Mouse (Mus musculus): Measurements from ENCODE around the gene Rec8.

The Rec8 gene

DNA sequence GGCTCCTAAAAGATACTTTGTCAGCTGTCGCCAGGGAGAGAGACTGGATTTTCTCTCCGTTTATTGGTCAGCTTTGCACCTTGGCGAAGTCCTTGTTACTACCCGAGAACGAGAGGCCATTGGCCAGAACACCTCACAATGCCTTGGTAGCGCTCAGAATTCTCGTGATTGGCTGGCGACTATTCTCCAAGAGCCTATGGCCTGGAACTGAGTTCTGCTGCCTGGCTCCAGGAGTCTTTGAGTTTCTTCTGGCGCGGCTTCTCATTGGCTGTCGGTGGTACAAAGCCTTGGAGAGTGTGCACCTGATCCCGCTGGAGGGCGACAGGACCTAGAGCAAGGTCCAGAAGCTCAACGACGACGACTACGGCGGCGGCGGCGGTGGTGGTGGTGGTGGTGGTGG lies at the start of gene Rec8:
TSS of gene Rec8 (plus strand) at position 216 of the 400 bp plus-strand sequence.
- DNase-seq (ENCODE audit: low spot score): no peak

DNA sequence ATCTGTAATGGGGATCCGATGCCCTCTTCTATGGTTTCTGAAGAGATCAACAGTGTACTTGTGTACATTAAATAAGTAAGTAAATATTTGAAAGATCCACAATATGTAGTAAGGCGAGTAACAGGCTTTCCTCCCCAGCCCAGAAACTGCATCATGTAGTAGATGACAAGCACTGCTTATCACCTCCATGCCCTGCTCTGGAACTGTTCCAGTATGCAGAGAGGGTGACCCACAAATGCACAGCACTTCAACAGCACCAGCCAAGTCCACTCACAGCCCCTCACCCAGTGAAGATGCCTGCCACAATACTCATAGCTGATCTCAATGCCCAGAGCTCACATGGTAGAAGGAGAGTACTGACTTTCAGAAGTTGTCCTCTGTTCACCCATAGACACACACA lies 47.2 kb upstream of the Rec8 start:
- no peak for DNase-seq (ENCODE audit: low spot score)

DNA sequence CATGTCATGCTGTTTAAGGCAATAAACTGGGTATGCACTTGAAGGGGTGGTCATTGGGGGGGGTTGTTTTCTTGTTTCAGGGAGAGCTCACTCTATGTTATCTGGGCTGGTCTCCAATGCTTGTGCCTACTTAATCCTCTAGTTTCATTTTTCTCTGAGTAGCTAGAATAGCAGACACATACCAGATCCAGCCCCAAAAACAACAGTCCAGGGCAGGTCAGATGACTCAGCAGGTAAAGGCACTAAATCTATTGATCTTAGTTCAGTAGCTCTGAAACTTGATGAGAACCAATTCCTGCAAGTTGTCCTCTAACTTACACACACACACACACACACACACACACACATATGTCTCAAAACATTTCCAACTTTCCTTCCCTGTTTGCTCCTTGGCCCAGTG lies 46.1 kb upstream of the Rec8 start:
- no peak for DNase-seq (ENCODE audit: low spot score)

DNA sequence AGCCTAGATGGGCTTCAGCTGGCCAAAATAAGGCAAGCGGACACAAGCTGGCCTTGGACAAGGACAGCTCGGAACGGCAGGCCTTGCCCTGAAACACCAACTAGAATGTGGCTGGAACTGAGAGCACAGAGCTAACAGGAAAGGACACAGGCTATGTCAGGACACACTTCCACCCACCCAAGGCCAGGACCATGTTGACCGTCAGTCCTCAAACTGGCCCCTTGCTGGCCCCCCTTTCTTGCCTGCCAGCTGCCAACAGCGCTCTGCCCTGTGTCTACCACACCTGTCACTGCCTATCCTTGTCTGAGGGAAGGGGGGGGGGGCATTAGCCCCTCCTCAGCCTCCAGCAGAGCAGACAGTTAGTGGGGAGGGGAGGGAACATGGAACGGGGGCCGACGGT lies 42.5 kb upstream of the Rec8 start, which contains the start of gene Fitm1:
TSS of gene Fitm1 (plus strand) at position 316 of the 400 bp plus-strand sequence.
- DNase-seq (ENCODE audit: low spot score): no peak

DNA sequence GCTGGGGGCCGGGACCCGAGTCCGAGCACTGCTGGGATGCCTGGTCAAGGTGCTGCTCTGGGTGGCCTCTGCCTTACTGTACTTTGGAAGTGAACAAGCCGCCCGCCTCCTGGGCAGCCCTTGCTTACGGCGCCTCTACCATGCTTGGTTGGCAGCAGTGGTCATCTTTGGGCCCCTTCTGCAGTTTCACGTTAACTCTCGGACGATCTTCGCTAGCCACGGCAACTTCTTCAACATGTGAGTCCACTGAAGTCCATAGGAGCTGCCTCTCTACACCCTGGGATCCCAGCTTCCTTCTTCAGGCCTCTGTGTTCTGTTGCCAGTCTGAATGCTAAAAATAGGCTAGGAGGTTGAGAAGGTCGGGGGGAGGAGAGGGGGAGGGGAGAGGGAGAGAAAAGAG lies 42.1 kb upstream of the Rec8 start:
- DNase-seq (ENCODE audit: low spot score): no peak

DNA sequence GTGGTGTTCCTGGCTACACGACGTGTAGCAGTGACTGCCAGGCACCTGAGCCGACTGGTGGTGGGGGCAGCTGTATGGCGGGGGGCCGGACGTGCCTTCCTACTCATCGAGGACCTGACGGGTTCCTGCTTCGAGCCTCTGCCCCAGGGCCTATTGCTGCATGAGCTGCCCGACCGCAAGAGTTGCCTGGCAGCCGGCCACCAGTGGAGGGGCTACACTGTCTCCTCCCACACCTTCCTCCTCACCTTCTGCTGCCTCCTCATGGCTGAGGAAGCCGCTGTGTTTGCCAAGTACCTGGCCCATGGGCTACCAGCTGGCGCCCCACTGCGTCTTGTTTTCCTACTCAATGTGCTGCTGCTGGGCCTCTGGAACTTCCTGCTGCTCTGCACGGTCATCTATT lies 41.5 kb upstream of the Rec8 start:
- DNase-seq (ENCODE audit: low spot score): no peak

DNA sequence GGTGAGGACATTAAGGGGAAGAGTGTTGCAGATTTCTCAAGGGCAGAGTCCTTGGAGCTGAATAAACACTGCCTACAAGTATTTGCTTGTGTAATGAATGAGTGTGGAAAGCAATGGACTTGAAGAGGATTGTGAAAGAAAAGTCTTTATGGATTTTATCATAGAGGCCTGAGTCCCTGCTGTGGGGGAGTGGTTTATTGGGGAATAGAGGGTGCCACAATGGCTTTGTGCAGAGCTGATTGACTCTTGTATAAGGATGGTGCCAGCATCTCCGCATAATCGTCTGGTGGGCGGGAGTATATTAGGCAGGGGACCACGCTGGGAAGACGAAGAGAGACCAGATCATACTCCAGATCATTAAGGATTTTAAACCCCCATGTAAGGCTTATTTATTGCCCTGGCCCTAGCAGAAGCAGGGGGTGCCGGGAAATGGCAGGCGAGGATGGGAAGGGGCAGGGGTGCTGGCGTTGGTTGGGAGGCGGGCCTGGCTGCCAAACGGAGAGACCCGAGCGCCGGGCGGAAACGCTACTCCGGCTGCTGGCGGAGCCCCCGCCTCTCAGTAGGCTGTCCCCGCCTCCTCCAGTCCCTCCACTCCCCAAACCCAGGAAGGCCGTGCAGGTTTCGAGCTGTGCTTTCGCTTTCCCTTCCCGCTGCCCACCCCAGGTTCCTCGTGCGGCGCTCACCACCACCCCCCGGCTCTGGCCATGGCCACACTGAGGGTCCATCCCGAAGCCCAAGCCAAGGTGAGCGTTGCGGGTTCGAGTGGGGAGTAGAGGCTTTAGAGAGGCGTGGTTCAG lies 39.8 kb upstream of the Rec8 start, which contains the start of gene Psme1:
TSS of gene Psme1 (plus strand) at position 253 of the 797 bp plus-strand sequence.
- peak; percentile 51 for DNase-seq (ENCODE audit: low spot score)

DNA sequence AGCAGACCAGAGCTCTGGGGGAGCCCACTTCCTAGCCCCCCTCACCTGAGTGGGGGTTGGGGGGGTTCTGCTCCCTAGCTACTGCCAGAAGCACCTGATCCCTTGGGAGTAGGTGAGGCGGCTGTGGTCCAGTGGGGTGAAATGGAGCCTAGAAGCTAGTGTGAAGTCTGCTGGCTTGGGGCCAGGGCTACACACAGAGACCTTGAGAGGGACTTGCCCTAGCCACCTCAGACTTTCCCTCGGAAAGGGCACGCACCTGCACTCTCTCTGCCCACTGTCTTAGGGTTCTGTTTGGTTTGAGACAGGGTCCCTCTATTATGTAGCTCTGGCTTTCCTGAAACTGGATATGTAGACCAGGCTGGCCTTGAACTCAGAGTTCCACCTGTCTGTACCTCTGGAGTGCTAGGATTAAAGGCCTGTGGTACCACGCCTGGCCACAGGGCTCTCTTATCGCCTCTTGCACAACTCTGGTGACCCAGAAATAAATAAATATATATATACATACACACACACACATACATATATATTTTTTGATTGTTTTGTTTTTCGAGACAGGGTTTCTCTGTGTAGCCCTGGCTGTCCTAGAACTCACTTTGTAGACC lies 39.1 kb upstream of the Rec8 start:
- DNase-seq (ENCODE audit: low spot score): no peak

DNA sequence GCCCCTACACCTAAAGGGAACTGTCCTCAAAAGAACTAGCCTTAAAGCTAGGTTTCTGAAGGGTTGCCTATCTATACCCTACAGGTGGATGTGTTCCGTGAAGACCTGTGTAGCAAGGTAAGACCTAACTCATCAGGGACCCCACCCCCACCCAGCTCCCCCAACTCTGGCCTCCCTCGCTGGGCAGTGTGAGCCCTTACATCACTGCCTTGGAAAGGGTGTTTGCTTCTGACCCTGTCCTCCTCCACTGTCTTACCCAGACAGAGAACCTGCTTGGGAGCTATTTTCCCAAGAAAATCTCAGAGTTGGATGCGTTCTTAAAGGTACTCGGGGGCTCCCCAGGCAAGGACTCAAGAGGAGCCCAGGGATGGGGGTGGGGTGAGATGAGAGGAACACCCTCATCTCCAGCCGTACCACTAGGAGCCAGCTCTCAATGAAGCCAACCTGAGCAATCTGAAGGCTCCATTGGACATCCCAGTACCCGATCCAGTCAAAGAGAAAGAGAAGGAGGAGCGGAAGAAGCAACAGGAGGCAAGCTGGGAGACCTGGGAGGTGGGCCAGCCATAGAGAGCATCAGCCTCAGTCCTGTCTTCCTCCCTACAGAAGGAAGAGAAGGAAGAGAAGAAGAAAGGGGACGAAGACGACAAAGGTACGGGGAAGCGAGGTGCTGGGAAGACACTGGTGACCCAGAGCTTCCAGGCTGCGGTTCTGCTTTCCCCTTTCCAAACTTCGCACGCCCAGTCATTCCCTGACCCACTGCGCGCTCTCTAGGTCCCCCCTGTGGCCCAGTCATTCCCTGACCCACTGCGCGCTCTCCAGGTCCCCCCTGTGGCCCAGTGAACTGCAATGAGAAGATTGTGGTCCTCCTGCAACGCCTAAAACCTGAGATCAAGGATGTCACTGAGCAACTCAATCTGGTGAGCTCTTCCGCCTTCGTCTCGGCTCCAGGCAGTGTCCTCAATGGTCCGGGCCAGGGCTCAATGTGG lies 38.0 kb upstream of the Rec8 start:
- DNase-seq (ENCODE audit: low spot score): no peak

DNA sequence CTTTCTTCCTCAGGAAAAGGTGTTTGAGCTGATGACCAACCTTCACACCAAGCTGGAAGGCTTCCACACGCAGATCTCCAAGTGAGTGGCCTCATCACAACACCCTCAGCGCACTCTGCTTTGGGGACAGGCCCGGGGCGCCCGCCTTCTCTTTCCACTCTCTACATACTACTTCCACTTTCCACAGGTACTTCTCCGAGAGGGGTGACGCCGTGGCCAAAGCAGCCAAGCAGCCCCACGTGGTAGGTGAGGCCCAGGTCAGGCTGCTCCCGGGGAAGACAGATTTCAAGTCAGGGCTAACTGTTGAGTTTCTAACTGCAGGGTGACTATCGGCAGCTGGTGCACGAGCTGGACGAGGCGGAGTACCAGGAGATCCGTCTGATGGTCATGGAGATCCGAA lies 37.1 kb upstream of the Rec8 start:
- no peak for DNase-seq (ENCODE audit: low spot score)

DNA sequence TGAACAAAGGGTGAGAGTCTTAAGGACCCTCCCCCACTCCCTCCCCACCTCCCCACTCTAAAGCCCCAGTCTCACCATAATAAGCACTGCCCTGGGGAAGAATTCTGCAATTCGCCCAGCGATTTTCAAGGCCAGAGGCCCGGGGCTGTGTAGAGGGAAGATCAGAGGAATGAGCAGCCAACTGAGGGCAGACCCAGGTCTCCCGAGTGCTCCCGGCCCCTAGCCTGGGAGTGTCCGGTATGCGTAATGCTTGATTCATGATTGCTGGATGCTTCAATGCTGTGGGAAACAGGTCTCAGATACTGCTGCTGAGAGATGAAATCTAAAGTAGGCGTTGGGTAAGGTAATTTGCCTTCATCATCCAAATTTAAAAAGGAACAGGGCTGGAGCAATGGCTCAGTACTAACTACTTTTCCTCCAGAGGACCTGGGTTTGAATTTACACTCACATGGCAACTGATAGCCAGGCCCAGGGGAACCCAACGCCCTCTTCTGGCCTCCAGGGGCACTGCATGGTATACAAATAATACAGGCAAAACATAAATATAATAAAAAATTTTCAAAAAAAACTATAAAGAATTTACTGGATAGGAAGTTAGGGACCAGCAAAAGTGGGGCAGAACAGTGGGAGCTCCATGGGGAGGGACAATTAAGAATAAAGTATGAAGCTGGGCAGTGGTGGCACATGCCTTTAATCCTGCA lies 35.7 kb upstream of the Rec8 start:
- no peak for DNase-seq (ENCODE audit: low spot score)

DNA sequence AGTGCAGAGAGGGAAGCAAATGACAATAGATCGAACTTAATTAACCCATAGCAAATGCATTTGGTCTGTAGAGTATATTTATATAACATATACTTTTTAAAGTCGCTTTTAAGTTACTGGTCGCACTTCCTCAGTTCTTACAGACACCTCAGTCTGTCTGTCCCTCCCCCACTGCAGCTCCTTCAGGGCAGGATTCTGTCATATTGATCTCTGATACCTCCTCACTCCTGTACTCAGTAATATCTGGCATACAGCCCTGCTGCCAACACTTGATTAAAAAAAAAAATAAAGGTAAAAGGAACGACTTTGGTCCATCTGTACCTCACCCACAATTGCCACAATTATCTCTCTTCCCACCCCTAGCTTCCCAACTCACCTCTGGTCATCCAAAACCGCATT lies 33.5 kb upstream of the Rec8 start:
- no peak for DNase-seq (ENCODE audit: low spot score)

DNA sequence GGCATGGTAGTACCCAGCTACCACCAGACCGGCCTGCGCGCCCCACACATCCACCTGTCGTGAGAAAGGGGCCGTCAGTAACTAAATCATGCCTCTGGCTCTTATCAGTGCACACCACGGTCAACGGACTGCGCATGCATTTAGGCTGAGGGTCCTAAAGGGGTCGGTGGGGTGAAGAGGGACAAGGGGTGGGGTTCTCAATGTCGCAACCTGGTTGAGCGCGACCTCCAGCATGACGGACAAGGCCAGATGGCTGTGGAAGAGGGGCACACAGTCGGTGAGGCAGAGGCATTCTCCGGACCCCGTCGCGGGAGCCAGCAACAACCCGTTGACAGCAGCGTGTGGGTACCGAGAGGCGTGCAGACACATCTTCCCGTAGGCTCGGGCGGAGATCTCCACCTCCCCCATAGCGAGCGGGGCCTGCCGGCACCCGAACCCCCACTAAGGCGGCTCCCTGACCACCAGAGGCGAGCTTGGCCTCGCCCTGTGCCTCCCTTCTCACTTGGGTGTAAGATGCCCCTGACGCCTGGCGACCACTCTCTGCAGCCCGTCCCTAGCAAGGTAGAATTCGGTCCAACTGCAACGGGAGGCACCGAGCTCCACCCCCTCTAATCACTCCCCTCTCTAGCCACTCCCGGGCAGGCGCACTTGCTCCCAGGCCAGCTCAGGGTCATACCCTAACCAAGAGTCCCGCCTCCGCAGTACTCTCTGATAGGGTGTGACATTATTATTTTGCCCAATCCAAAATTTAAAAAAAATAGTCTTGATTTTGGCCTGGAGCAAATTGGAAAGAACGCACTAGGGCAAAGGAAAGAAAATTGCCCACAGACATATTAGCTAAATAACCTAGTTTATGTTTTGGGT lies 32.9 kb upstream of the Rec8 start, which contains the start of gene Emc9:
TSS of gene Emc9 (minus strand) at position 601 of the 864 bp plus-strand sequence.
- peak; percentile 48 for DNase-seq (ENCODE audit: low spot score)

DNA sequence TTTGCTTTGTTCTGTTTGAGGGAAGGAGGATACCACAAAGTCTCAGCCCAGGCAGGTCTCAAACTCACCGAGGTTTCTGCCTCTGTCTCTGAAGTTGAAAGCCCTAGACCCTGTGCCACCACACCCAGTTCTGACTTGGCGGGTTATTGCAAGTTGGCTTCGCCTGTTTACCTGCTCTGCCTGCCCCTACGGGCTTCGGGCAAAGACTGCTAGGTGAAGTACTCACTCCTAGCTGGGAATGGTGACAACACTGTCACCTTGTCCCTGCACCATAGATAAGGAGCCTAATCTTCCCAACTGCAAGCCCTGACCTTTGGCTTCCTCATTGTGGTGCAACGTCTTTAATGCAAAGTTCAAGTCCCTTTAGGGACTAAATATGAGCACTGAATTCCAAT lies 32.3 kb upstream of the Rec8 start:
- no peak for DNase-seq (ENCODE audit: low spot score)

DNA sequence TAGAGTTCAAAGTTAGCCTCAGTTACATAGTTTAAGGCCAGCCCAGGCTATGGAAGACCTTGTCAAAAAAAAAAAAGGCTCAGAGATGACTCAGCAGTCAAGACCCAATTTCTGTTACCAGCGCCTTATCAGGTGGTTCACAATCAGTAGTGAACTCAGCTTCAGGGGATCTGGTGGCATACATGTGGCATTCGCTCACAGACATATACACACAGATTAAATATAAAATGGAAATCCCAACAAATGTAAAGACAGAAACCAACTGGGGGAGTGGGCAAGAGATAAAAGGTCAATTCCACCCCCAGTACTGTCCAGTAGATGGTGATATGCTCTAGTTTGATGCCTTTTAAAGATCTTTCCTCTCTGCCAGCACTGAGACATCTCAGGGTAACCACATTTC lies 31.7 kb upstream of the Rec8 start:
- DNase-seq (ENCODE audit: low spot score): no peak

DNA sequence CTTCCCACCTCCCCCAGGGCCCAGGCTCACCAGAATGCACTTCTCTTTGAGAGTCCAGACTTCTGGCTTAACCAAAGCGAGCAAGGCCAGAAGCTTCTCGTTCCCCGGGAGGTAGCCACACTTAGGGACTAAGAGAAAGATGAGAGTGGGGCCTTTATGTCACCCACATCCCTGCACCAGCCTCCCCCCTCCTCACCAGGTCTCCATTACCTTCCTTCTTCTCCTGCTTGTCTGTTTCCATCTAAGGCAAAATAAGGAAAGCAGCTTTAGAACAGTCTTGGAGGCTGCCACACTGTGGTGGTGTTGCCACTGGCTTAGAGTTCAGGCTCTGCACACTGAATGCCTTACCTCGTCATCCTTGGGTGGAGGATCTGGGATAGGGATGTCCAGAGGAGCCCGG lies 28.6 kb upstream of the Rec8 start:
- DNase-seq (ENCODE audit: low spot score): no peak

DNA sequence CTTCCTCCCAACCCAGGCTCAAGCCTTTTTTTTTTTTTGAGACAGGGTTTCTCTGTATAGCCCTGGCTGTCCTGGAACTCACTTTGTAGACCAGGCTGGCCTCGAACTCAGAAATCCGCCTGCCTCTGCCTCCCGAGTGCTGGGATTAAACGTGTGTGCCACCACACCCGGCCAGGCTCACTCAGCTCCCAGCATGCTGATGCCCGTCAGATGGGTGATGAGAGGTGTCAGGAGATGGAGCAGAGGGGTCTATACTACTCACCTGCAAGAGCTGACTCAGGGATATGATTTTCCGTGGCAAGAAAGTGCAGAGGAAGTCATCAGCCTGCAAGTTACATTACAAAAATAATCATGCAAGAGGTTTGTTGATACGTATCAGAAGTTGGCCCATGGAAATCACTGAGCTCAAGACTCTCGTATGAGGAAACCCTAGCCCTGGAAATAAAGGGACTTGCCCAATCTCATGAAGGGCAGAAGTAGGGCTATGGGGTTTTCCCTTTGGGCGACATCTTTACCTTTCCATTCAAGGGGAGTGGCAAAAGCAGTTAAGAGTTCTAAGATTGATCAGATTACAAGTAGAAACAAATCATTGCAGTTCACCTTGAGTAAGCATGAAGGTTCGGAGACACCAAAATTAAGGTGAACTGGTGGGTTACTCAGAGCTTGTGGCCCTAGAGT lies 27.9 kb upstream of the Rec8 start:
- no peak for DNase-seq (ENCODE audit: low spot score)

DNA sequence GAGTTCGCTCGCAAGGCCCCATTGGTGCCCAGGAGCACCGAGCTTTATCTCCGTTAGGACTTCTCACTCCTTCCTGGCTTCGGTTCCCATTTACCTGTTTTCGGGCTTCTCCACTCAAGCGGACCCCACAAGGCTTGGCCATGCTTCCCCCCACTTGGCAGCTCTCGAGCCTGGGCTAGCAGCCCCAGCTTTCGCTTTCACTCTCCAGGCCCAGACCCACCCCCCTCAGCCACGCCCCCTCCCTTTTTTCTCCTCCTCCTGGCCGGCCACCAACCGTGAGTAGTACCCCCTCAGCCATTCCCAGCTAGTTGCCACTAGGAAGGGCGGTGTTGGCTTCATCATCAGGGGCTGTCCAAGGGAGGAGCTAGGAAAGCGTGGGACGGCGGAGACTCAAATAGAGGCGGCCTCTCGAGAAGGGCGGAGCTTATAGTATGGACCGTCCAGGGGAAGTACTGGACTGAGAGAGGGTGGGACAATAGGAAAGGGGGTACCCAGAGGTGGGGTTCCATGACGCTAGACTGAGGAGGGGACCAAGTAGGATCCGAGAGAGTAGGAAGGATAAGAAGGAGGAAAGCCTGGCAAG lies 27.0 kb upstream of the Rec8 start, which contains the start of gene Psme2:
TSS of gene Psme2 (minus strand) at position 366 of the 583 bp plus-strand sequence.
- peak; percentile 90 for DNase-seq (ENCODE audit: low spot score)

DNA sequence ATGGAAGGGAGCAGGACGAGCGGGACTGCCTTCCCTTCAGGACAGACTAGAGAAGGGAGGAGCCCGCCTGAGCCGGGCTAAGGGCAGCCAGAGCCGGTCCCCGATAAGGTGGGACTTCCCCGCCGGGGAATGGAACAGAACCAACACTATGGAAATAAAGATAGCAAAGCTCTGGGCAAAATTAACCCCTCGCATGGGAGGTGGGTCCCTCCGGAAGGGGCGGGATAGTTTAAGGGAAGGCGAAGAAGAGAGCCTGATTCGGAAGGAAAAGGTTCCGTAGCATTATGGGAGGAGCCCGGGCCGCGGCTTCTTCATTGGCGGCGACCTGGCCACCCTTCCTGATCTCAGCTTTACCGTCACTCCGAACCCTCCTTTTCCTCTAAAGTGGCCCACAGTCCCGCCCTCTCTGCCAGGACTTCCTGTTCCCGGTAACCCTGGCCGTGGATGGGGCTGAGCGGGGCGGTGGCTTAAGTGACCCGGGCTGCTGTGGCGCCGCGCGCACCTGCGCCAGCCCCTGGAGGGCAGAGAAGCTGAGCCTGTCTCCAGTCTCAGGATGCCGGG lies 26.4 kb upstream of the Rec8 start, which contains the start of gene Rnf31:
TSS of gene Rnf31 (plus strand) at position 378 of the 561 bp plus-strand sequence.
- peak; percentile 91 for DNase-seq (ENCODE audit: low spot score)
